Mouse (Mus musculus): ENCODE data around the gene Pogk. TPM values are rescaled to one million over a fixed set of nuclear protein-coding genes. Genes with fewer than 3 reads are reported as not detected.

Pogk gene
- polyA plus RNA-seq, 1 experiment, result 7.3 TPM

DNA sequence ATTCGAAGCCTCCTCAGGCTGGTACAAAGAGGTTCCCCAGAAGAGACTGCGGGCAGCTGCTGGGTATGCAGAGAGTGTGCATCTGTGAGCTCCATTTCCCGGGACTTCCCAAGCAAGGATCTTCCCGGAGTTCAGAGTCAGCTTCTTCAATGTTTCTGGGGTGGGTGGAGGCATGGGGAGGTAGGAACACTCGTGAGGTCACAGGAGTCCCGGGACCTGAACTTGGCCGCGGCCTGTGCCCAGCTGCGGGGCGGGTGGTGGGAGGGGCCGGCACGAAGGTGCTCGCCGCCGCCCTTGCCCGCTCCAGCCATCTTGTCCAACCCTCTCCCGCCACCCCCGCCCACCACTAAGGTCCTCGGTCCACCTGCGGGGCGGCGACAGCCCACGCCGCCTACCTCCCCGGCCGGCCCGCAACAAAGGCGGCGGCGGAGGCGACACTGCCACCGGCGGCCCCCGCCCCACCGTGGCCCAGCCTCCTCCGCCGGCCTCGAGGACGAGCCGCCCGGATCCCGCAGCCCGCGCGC is 424 bp downstream of the Pogk start:
- H3K36me3 ChIP-seq (ENCODE audit: control insufficient read depth, insufficient read depth, low read length), result no peaks in the 10 kb centered on the region
- peak overlapping the region; percentile 61 for H3K27ac ChIP-seq (ENCODE audit: control insufficient read depth, insufficient read depth, low read depth, low read length)
- peak overlapping the region; percentile 95 for H3K4me3 ChIP-seq (ENCODE audit: control insufficient read depth, low read depth, low read length)
- TF ChIP-seq CTCF (IDR thresholded peaks at IDR 0.05; ENCODE audit: control insufficient read depth, insufficient read depth, insufficient replicate concordance, low read depth, low read length) (no peak), POLR2A (IDR thresholded peaks at IDR 0.05; ENCODE audit: control insufficient read depth, low read depth, low read length) (no peak)
- peaks cover 6% of the 10 kb centered on the region for H3K4me1 ChIP-seq (ENCODE audit: control insufficient read depth, insufficient read depth, low read length)
- no peaks in the 10 kb centered on the region for H3K27me3 ChIP-seq (ENCODE audit: control insufficient read depth, insufficient read depth, low read length)

DNA sequence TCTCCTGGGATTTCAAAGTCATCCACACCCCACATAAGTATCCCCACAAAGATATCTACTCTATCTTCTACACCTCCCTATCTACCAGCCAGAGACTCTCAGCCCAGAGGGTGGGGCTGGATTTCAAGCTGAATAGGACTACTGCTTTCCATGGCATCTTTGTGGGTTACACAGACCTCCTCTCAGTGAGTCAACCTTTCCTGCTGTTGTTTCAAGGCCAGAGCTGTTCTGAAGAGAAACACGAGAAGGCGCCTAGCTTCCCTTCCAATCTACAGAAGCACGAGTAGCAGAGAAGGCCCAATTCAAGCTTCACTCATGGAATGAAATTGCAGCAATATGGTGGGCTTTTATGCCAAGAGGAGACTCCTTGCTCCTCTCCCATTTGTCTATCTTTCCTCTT is 5.8 kb downstream of the Pogk start:
- no peak for TF ChIP-seq CTCF (IDR thresholded peaks at IDR 0.05; ENCODE audit: control insufficient read depth, insufficient read depth, insufficient replicate concordance, low read depth, low read length)
- no peak for TF ChIP-seq POLR2A (IDR thresholded peaks at IDR 0.05; ENCODE audit: control insufficient read depth, low read depth, low read length)
- peaks cover 3% of the 10 kb centered on the region for H3K36me3 ChIP-seq (ENCODE audit: control insufficient read depth, insufficient read depth, low read length)

DNA sequence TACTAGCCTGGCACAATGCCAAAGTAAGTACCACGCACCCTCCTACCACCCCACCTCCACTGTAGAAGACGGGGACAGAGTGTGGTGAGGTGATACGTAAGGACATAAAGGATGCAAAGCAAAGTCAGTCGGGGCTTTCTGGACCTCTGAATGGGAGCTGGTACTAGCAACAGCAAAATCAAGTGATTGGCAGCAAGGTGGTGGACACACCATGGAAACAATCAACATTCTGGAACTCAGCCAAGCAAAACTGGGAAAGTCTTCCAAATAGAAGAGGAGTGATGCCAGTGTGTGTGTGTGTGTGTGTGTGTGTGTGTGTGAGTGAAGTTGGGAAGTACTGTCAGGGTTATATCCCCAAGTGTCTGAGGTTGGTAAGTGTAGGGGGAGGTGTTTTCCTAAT is 7.7 kb downstream of the Pogk start:
- no peak overlapping the region for H3K27ac ChIP-seq (ENCODE audit: control insufficient read depth, insufficient read depth, low read depth, low read length)
- no peaks in the 10 kb centered on the region for H3K4me1 ChIP-seq (ENCODE audit: control insufficient read depth, insufficient read depth, low read length)
- no peak overlapping the region for H3K4me3 ChIP-seq (ENCODE audit: control insufficient read depth, low read depth, low read length)
- H3K36me3 ChIP-seq (ENCODE audit: control insufficient read depth, insufficient read depth, low read length), result peaks cover 3% of the 10 kb centered on the region
- H3K27me3 ChIP-seq (ENCODE audit: control insufficient read depth, insufficient read depth, low read length), result no peaks in the 10 kb centered on the region
- TF ChIP-seq CTCF (IDR thresholded peaks at IDR 0.05; ENCODE audit: control insufficient read depth, insufficient read depth, insufficient replicate concordance, low read depth, low read length), result no peak
- no peak for TF ChIP-seq POLR2A (IDR thresholded peaks at IDR 0.05; ENCODE audit: control insufficient read depth, low read depth, low read length)

More for the DNA sequence above, 5.8 kb downstream of the Pogk start:
- no peak overlapping the region for H3K27ac ChIP-seq (ENCODE audit: control insufficient read depth, insufficient read depth, low read depth, low read length)
- H3K4me1 ChIP-seq (ENCODE audit: control insufficient read depth, insufficient read depth, low read length), result no peaks in the 10 kb centered on the region; the same call in 1 of the 2 replicates
- H3K27me3 ChIP-seq (ENCODE audit: control insufficient read depth, insufficient read depth, low read length), result no peaks in the 10 kb centered on the region
- H3K4me3 ChIP-seq (ENCODE audit: control insufficient read depth, low read depth, low read length), result no peak overlapping the region

DNA sequence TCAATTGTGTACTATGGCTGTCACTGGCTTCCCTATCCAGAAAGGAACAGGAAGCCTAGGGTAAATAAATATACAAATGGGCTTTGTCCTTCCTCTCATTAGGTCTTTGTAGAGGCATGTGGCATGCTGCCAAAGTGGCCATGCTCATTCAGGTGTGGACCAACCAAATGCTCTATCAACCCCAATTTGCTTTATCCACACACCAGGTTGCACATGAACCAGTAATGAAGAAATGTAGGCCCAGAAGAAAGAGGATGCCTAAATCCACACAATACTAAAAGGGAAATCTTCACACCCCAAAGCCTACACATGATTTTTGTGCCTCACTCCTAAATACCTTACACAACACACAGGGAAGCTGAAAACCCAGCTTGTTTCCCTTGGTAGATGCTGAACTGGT is 8.2 kb downstream of the Pogk start:
- Histone ChIP-seq H3K36me3 (ENCODE audit: control insufficient read depth, insufficient read depth, low read length) (peaks cover 3% of the 10 kb centered on the region), H3K4me1 (ENCODE audit: control insufficient read depth, insufficient read depth, low read length) (no peaks in the 10 kb centered on the region), H3K27ac (ENCODE audit: control insufficient read depth, insufficient read depth, low read depth, low read length) (no peak overlapping the region), H3K4me3 (ENCODE audit: control insufficient read depth, low read depth, low read length) (no peak overlapping the region), H3K27me3 (ENCODE audit: control insufficient read depth, insufficient read depth, low read length) (no peaks in the 10 kb centered on the region)
- TF ChIP-seq POLR2A (IDR thresholded peaks at IDR 0.05; ENCODE audit: control insufficient read depth, low read depth, low read length), result no peak
- TF ChIP-seq CTCF (IDR thresholded peaks at IDR 0.05; ENCODE audit: control insufficient read depth, insufficient read depth, insufficient replicate concordance, low read depth, low read length), result no peak

DNA sequence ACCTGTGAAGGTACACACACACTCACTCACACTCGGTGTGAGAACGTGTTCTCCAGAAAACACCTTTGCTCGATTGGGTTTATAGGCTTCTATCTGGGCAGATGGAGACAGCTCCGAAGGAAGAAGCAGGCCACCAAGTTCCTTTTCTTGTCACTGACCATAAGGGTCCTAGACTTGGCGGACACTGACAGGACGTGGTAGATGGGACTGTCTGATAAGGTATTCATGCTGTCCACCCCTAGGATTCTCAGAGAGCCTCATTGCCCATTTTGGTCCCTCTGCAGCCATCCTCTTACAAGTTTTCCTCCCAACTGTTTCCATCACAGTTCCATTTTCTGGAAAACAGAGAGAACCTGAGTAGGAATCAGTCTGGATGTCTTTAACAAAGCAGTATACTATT is 13.3 kb downstream of the Pogk start:
- TF ChIP-seq POLR2A (IDR thresholded peaks at IDR 0.05; ENCODE audit: control insufficient read depth, low read depth, low read length) (no peak), CTCF (IDR thresholded peaks at IDR 0.05; ENCODE audit: control insufficient read depth, insufficient read depth, insufficient replicate concordance, low read depth, low read length) (no peak)
- Histone ChIP-seq H3K27me3 (ENCODE audit: control insufficient read depth, insufficient read depth, low read length) (no peaks in the 10 kb centered on the region), H3K27ac (ENCODE audit: control insufficient read depth, insufficient read depth, low read depth, low read length) (no peak overlapping the region), H3K4me3 (ENCODE audit: control insufficient read depth, low read depth, low read length) (no peak overlapping the region), H3K4me1 (ENCODE audit: control insufficient read depth, insufficient read depth, low read length) (no peaks in the 10 kb centered on the region), H3K36me3 (ENCODE audit: control insufficient read depth, insufficient read depth, low read length) (peaks cover 5% of the 10 kb centered on the region)

DNA sequence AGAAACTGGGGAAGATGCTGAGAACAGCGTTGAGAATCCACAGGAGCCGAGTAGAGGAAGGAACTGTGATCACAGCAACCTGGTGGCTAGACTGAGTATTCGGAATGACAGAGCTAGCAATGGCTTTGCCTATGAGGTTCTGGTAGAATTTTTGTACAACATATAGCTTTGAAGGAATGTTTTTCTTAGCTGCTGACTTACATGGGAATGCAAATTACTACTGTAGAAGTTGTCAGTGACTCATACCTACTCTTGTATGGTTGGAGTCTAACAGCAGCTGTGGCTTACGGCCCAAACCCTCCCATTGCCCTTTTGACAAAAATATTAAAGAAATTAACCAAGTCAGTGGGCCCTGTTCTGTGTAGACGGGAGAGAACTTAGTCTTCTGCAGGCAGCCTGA is 14.0 kb downstream of the Pogk start:
- H3K27me3 ChIP-seq (ENCODE audit: control insufficient read depth, insufficient read depth, low read length), result no peaks in the 10 kb centered on the region
- TF ChIP-seq POLR2A (IDR thresholded peaks at IDR 0.05; ENCODE audit: control insufficient read depth, low read depth, low read length), result no peak
- TF ChIP-seq CTCF (IDR thresholded peaks at IDR 0.05; ENCODE audit: control insufficient read depth, insufficient read depth, insufficient replicate concordance, low read depth, low read length), result no peak
- no peaks in the 10 kb centered on the region for H3K4me1 ChIP-seq (ENCODE audit: control insufficient read depth, insufficient read depth, low read length)
- H3K4me3 ChIP-seq (ENCODE audit: control insufficient read depth, low read depth, low read length), result no peak overlapping the region
- no peak overlapping the region for H3K27ac ChIP-seq (ENCODE audit: control insufficient read depth, insufficient read depth, low read depth, low read length)
- peaks cover 5% of the 10 kb centered on the region for H3K36me3 ChIP-seq (ENCODE audit: control insufficient read depth, insufficient read depth, low read length)

DNA sequence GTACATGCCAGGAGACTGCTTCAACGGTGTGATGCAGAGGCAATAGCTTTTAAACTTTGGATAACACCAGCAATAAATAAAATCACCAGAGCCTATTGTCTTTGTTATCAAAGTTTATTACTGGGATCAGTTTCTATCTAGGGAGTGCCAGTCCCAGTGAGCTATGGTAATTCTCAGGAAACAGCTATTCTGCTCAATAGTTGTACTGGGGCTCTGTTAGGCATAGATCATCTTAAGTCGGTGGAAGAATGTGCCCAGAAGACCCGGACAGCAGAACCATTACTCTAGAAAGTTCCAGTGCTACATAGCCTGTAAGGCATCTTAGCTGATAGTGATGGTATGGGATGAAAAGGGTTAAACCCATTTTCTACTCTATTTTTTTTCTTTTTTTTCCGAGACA is 14.9 kb downstream of the Pogk start:
- H3K27ac ChIP-seq (ENCODE audit: control insufficient read depth, insufficient read depth, low read depth, low read length), result no peak overlapping the region
- H3K4me1 ChIP-seq (ENCODE audit: control insufficient read depth, insufficient read depth, low read length), result no peaks in the 10 kb centered on the region
- H3K36me3 ChIP-seq (ENCODE audit: control insufficient read depth, insufficient read depth, low read length), result peaks cover 4% of the 10 kb centered on the region
- no peak for TF ChIP-seq POLR2A (IDR thresholded peaks at IDR 0.05; ENCODE audit: control insufficient read depth, low read depth, low read length)
- no peak for TF ChIP-seq CTCF (IDR thresholded peaks at IDR 0.05; ENCODE audit: control insufficient read depth, insufficient read depth, insufficient replicate concordance, low read depth, low read length)
- no peaks in the 10 kb centered on the region for H3K27me3 ChIP-seq (ENCODE audit: control insufficient read depth, insufficient read depth, low read length)
- no peak overlapping the region for H3K4me3 ChIP-seq (ENCODE audit: control insufficient read depth, low read depth, low read length)

DNA sequence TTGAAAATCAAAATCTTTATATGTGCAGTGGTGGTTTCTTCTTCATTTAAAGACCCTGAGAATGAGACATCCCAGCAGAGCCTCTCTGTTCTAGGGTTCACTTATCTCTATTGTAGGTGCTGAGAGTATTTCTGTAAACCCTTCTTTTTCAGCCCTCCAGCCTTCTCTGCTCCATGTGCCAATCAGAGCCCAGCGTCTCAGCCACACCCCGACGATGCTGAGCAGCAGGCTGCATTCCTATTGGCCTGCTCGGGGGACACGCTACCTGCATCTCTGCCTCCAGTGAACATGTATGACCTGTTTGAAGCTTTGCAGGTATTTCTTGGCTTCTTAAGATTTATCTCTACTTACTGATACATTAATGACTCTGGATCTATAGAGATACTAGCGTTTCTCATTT is 18.0 kb downstream of the Pogk start:
- no peaks in the 10 kb centered on the region for H3K4me1 ChIP-seq (ENCODE audit: control insufficient read depth, insufficient read depth, low read length)
- no peak overlapping the region for H3K27ac ChIP-seq (ENCODE audit: control insufficient read depth, insufficient read depth, low read depth, low read length)
- no peaks in the 10 kb centered on the region for H3K27me3 ChIP-seq (ENCODE audit: control insufficient read depth, insufficient read depth, low read length)
- TF ChIP-seq POLR2A (IDR thresholded peaks at IDR 0.05; ENCODE audit: control insufficient read depth, low read depth, low read length) (no peak), CTCF (IDR thresholded peaks at IDR 0.05; ENCODE audit: control insufficient read depth, insufficient read depth, insufficient replicate concordance, low read depth, low read length) (no peak)
- H3K36me3 ChIP-seq (ENCODE audit: control insufficient read depth, insufficient read depth, low read length), result peaks cover 3% of the 10 kb centered on the region
- no peak overlapping the region for H3K4me3 ChIP-seq (ENCODE audit: control insufficient read depth, low read depth, low read length)
